Mouse (Mus musculus) liver, adult 2 months (tissue): Measurements from ENCODE around the gene Lbh.

Experiments used
- CTCF ChIP-seq: fragments of 200-500 bp; IDR thresholded peaks from 2 replicates; pipeline ENCODE4 v1.5.1; 2011; ENCODE audit warnings: low read depth, low read length, control low read depth
- POLR2A ChIP-seq: fragments of 200-500 bp; IDR thresholded peaks from 2 replicates; pipeline ENCODE4 v1.6.1; 2011; ENCODE audit warnings: low read length, control low read depth; ENCODE audit not compliant: insufficient read depth; ENCODE audit errors: extremely low read depth

GRCm38 (mm10) chr17:72878979-72879378 lies 39.1 kb upstream of the Lbh start:
- no peak for TF ChIP-seq POLR2A
- no peak for TF ChIP-seq CTCF
